Mouse (Mus musculus): ENCODE data around the gene Lipe. TPM values are rescaled to one million over a fixed set of nuclear protein-coding genes. Genes with fewer than 3 reads are reported as not detected.

The Lipe gene
- 8.3 and 8.6 TPM in 2 replicates for polyA plus RNA-seq (2015; fragmentation: Nextera tagmentation; extraction: Ambion mirVana)

- no peaks in the 10 kb centered on the region for H3K9me3 ChIP-seq (replicated peaks; ENCODE audit: control insufficient read depth, low read length)
- no peaks in the 10 kb centered on the region for H3K36me3 ChIP-seq (ENCODE audit: control insufficient read depth, insufficient read depth)
- H3K4me2 ChIP-seq (ENCODE audit: low read depth, low read length) = no peak within 1 kb of the TSS
- no peak for ATAC-seq (replicated peaks; ENCODE audit: extremely low read depth, insufficient read depth, low FRiP score)
- no peak within 1 kb of the TSS for H3K9ac ChIP-seq (ENCODE audit: low read length)
- H3K27ac ChIP-seq (ENCODE audit: low read length) = no peak within 1 kb of the TSS
- no peaks in the 10 kb centered on the region for H3K27me3 ChIP-seq (ENCODE audit: control insufficient read depth, insufficient read depth, low read length)
- 94% methylated on average over 1 of the region's 1 CpGs for WGBS
- H3K4me1 ChIP-seq (ENCODE audit: control insufficient read depth, insufficient read depth, low read length) = peaks cover 20% of the 10 kb centered on the region
- H3K4me3 ChIP-seq (ENCODE audit: low read length) = no peak within 1 kb of the TSS
Observed at GRCm38 (mm10) chr7:25398610-25399009, at the start of gene Lipe. Lipe (minus strand) TSS chr7:25398710.

GRCm38 (mm10) chr7:25440816-25441153, 42.3 kb upstream of the Lipe start:
- Histone ChIP-seq H3K9me3 (replicated peaks; ENCODE audit: control insufficient read depth, low read length) (no peaks in the 10 kb centered on the region), H3K4me1 (ENCODE audit: control insufficient read depth, insufficient read depth, low read length) (no peaks in the 10 kb centered on the region), H3K9ac (ENCODE audit: low read length) (no peak overlapping the region), H3K4me3 (ENCODE audit: low read length) (no peak overlapping the region), H3K27ac (ENCODE audit: low read length) (no peak overlapping the region), H3K27me3 (ENCODE audit: control insufficient read depth, insufficient read depth, low read length) (no peaks in the 10 kb centered on the region), H3K36me3 (ENCODE audit: control insufficient read depth, insufficient read depth) (no peaks in the 10 kb centered on the region), H3K4me2 (ENCODE audit: low read depth, low read length) (no peak overlapping the region)
- WGBS = 81% methylated on average over 6 of the region's 6 CpGs
- no peak for ATAC-seq (replicated peaks; ENCODE audit: extremely low read depth, insufficient read depth, low FRiP score)

- WGBS = 81% methylated on average over 9 of the region's 9 CpGs
- no peaks in the 10 kb centered on the region for H3K9me3 ChIP-seq (replicated peaks; ENCODE audit: control insufficient read depth, low read length)
- no peak overlapping the region for H3K27ac ChIP-seq (ENCODE audit: low read length)
- no peaks in the 10 kb centered on the region for H3K27me3 ChIP-seq (ENCODE audit: control insufficient read depth, insufficient read depth, low read length)
- H3K9ac ChIP-seq (ENCODE audit: low read length) = no peak overlapping the region
- H3K4me3 ChIP-seq (ENCODE audit: low read length) = no peak overlapping the region
- ATAC-seq (replicated peaks; ENCODE audit: extremely low read depth, insufficient read depth, low FRiP score) = no peak
- no peaks in the 10 kb centered on the region for H3K4me1 ChIP-seq (ENCODE audit: control insufficient read depth, insufficient read depth, low read length)
- H3K36me3 ChIP-seq (ENCODE audit: control insufficient read depth, insufficient read depth) = no peaks in the 10 kb centered on the region
- no peak overlapping the region for H3K4me2 ChIP-seq (ENCODE audit: low read depth, low read length)
Observed at GRCm38 (mm10) chr7:25439978-25440815, 41.7 kb upstream of the Lipe start.

GRCm38 (mm10) chr7:25439124-25439822, 40.8 kb upstream of the Lipe start:
- no peak for ATAC-seq (replicated peaks; ENCODE audit: extremely low read depth, insufficient read depth, low FRiP score)
- H3K27me3 ChIP-seq (ENCODE audit: control insufficient read depth, insufficient read depth, low read length) = no peaks in the 10 kb centered on the region
- no peaks in the 10 kb centered on the region for H3K4me1 ChIP-seq (ENCODE audit: control insufficient read depth, insufficient read depth, low read length)
- no peak overlapping the region for H3K4me2 ChIP-seq (ENCODE audit: low read depth, low read length)
- no peaks in the 10 kb centered on the region for H3K36me3 ChIP-seq (ENCODE audit: control insufficient read depth, insufficient read depth)
- H3K27ac ChIP-seq (ENCODE audit: low read length) = no peak overlapping the region
- no peak overlapping the region for H3K9ac ChIP-seq (ENCODE audit: low read length)
- WGBS = 65% methylated on average over 8 of the region's 8 CpGs
- no peaks in the 10 kb centered on the region for H3K9me3 ChIP-seq (replicated peaks; ENCODE audit: control insufficient read depth, low read length)
- no peak overlapping the region for H3K4me3 ChIP-seq (ENCODE audit: low read length)

GRCm38 (mm10) chr7:25436704-25437103, 38.2 kb upstream of the Lipe start:
- 76% methylated on average over 2 of the region's 2 CpGs for WGBS

GRCm38 (mm10) chr7:25436226-25436625, 37.7 kb upstream of the Lipe start:
- Histone ChIP-seq H3K4me3 (ENCODE audit: low read length) (no peak overlapping the region), H3K9me3 (replicated peaks; ENCODE audit: control insufficient read depth, low read length) (no peaks in the 10 kb centered on the region), H3K4me1 (ENCODE audit: control insufficient read depth, insufficient read depth, low read length) (no peaks in the 10 kb centered on the region), H3K4me2 (ENCODE audit: low read depth, low read length) (no peak overlapping the region), H3K27ac (ENCODE audit: low read length) (peak overlapping the region; percentile 40), H3K36me3 (ENCODE audit: control insufficient read depth, insufficient read depth) (no peaks in the 10 kb centered on the region), H3K27me3 (ENCODE audit: control insufficient read depth, insufficient read depth, low read length) (no peaks in the 10 kb centered on the region), H3K9ac (ENCODE audit: low read length) (no peak overlapping the region)
- no peak for ATAC-seq (replicated peaks; ENCODE audit: extremely low read depth, insufficient read depth, low FRiP score)
- 66% methylated on average over 6 of the region's 6 CpGs for WGBS

More at GRCm38 (mm10) chr7:25436704-25437103, 38.2 kb upstream of the Lipe start:
- Histone ChIP-seq H3K27me3 (ENCODE audit: control insufficient read depth, insufficient read depth, low read length) (no peaks in the 10 kb centered on the region), H3K4me1 (ENCODE audit: control insufficient read depth, insufficient read depth, low read length) (no peaks in the 10 kb centered on the region), H3K27ac (ENCODE audit: low read length) (peak overlapping the region; percentile 40), H3K4me3 (ENCODE audit: low read length) (no peak overlapping the region), H3K9ac (ENCODE audit: low read length) (no peak overlapping the region), H3K36me3 (ENCODE audit: control insufficient read depth, insufficient read depth) (no peaks in the 10 kb centered on the region), H3K4me2 (ENCODE audit: low read depth, low read length) (no peak overlapping the region), H3K9me3 (replicated peaks; ENCODE audit: control insufficient read depth, low read length) (no peaks in the 10 kb centered on the region)
- no peak for ATAC-seq (replicated peaks; ENCODE audit: extremely low read depth, insufficient read depth, low FRiP score)

GRCm38 (mm10) chr7:25435546-25435851, 37.0 kb upstream of the Lipe start:
- WGBS = 67% methylated on average over 2 of the region's 2 CpGs
- no peaks in the 10 kb centered on the region for H3K36me3 ChIP-seq (ENCODE audit: control insufficient read depth, insufficient read depth)
- no peak for ATAC-seq (replicated peaks; ENCODE audit: extremely low read depth, insufficient read depth, low FRiP score)
- H3K9ac ChIP-seq (ENCODE audit: low read length) = no peak overlapping the region
- H3K4me3 ChIP-seq (ENCODE audit: low read length) = no peak overlapping the region
- no peaks in the 10 kb centered on the region for H3K27me3 ChIP-seq (ENCODE audit: control insufficient read depth, insufficient read depth, low read length)
- no peak overlapping the region for H3K4me2 ChIP-seq (ENCODE audit: low read depth, low read length)
- peak overlapping the region; percentile 9; the same call in 1 of the 2 replicates for H3K27ac ChIP-seq (ENCODE audit: low read length)
- no peaks in the 10 kb centered on the region for H3K4me1 ChIP-seq (ENCODE audit: control insufficient read depth, insufficient read depth, low read length)
- no peaks in the 10 kb centered on the region for H3K9me3 ChIP-seq (replicated peaks; ENCODE audit: control insufficient read depth, low read length)

GRCm38 (mm10) chr7:25434654-25435545, 36.4 kb upstream of the Lipe start:
- WGBS = 85% methylated on average over 10 of the region's 10 CpGs
- no peak overlapping the region for H3K9ac ChIP-seq (ENCODE audit: low read length)
- H3K4me1 ChIP-seq (ENCODE audit: control insufficient read depth, insufficient read depth, low read length) = no peaks in the 10 kb centered on the region
- H3K27ac ChIP-seq (ENCODE audit: low read length) = no peak overlapping the region; the same call in 1 of the 2 replicates
- H3K4me2 ChIP-seq (ENCODE audit: low read depth, low read length) = no peak overlapping the region
- no peak overlapping the region for H3K4me3 ChIP-seq (ENCODE audit: low read length)
- H3K36me3 ChIP-seq (ENCODE audit: control insufficient read depth, insufficient read depth) = no peaks in the 10 kb centered on the region
- H3K9me3 ChIP-seq (replicated peaks; ENCODE audit: control insufficient read depth, low read length) = no peaks in the 10 kb centered on the region
- no peak for ATAC-seq (replicated peaks; ENCODE audit: extremely low read depth, insufficient read depth, low FRiP score)
- H3K27me3 ChIP-seq (ENCODE audit: control insufficient read depth, insufficient read depth, low read length) = no peaks in the 10 kb centered on the region

Measured in heart, embryonic 16.5 days (tissue).